Mouse (Mus musculus) thymus, postnatal 14 days (tissue): Measurements from ENCODE around the gene Ptger4.

Experiments used
- DNase-seq: peaks from one replicate; pipeline ENCODE4 v3.0.0; 2021

Ptger4 gene

DNA sequence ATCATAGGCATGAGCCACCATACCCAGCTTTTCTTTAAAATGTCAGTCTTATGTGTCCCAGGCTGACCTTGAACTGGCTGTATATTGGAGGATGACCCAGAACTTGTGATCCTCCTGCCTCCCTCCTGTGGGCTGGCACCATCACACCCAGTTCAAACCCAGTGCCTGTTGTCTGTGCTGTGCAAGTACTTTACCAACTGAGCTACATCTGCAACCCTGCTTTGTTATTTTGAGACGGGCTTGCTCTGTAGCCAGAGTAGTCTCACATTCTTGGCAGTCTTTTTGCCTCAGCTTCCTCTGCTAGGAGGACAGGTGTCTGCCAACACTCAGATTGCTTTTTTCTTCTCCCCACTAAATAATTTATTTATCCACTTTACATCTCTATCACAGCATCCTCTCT lies 86.6 kb downstream of the Ptger4 start:
- DNase-seq, result no peak
